Mouse (Mus musculus): ENCODE measurements at regions not wholly inside any gene's neighbourhood (a gene's known extent, or its start where the extent isn't known, plus 50 kb on each side); places are given as distances from the start of the nearest gene placed in this dataset.

GRCm38 (mm10) chr6:136229791-136230190, 56.5 kb upstream of the Grin2b start:
- no peak for DNase-seq (ENCODE audit: low spot score)
- TF ChIP-seq POLR2AphosphoS5 (IDR thresholded peaks at IDR 0.05; ENCODE audit: insufficient replicate concordance, low read depth, low read length), result no peak
- no peak overlapping the region for H3K4me3 ChIP-seq (ENCODE audit: low read depth, low read length)
- H3K27me3 ChIP-seq (ENCODE audit: insufficient read depth, low read length), result no peaks in the 10 kb centered on the region
- no peaks in the 10 kb centered on the region for H3K36me3 ChIP-seq (replicated peaks)
- H3K4me1 ChIP-seq (ENCODE audit: insufficient read depth, low read depth, low read length), result no peaks in the 10 kb centered on the region
- ATAC-seq (ENCODE audit: extremely low read depth, insufficient number of reproducible peaks, low FRiP score, poor library complexity, severe bottlenecking), result no peak
- peaks cover 42% of the 10 kb centered on the region for H3K9me3 ChIP-seq (replicated peaks)

GRCm38 (mm10) chr6:136235473-136235872, 62.2 kb upstream of the Grin2b start:
- peaks cover 65% of the 10 kb centered on the region for H3K9me3 ChIP-seq (replicated peaks)
- no peaks in the 10 kb centered on the region for H3K36me3 ChIP-seq (replicated peaks)
- no peaks in the 10 kb centered on the region for H3K27me3 ChIP-seq (ENCODE audit: insufficient read depth, low read length)
- H3K4me3 ChIP-seq (ENCODE audit: low read depth, low read length), result no peak overlapping the region
- no peak for TF ChIP-seq POLR2AphosphoS5 (IDR thresholded peaks at IDR 0.05; ENCODE audit: insufficient replicate concordance, low read depth, low read length)
- no peaks in the 10 kb centered on the region for H3K4me1 ChIP-seq (ENCODE audit: insufficient read depth, low read depth, low read length)
- DNase-seq (ENCODE audit: low spot score), result no peak
- ATAC-seq (ENCODE audit: extremely low read depth, insufficient number of reproducible peaks, low FRiP score, poor library complexity, severe bottlenecking), result no peak

GRCm38 (mm10) chr6:136238989-136239388, 65.7 kb upstream of the Grin2b start:
- DNase-seq (ENCODE audit: low spot score), result no peak
- Histone ChIP-seq H3K4me1 (ENCODE audit: insufficient read depth, low read depth, low read length) (no peaks in the 10 kb centered on the region), H3K4me3 (ENCODE audit: low read depth, low read length) (no peak overlapping the region), H3K36me3 (replicated peaks) (no peaks in the 10 kb centered on the region), H3K27me3 (ENCODE audit: insufficient read depth, low read length) (no peaks in the 10 kb centered on the region), H3K9me3 (replicated peaks) (peaks cover 78% of the 10 kb centered on the region)
- TF ChIP-seq CTCF (IDR thresholded peaks at IDR 0.05; ENCODE audit: low read depth, low read length), result no peak
- TF ChIP-seq GATA2 (IDR thresholded peaks at IDR 0.05; ENCODE audit: borderline replicate concordance, low read depth, low read length), result no peak
- no peak for TF ChIP-seq TAL1 (conservative IDR thresholded peaks at IDR 0.05; ENCODE audit: low read depth, low read length)
- TF ChIP-seq GATA1 (IDR thresholded peaks at IDR 0.05; ENCODE audit: borderline replicate concordance, low read length), result no peak
- TF ChIP-seq POLR2AphosphoS5 (IDR thresholded peaks at IDR 0.05; ENCODE audit: insufficient replicate concordance, low read depth, low read length), result no peak
- no peak for ATAC-seq (ENCODE audit: extremely low read depth, insufficient number of reproducible peaks, low FRiP score, poor library complexity, severe bottlenecking)

- H3K36me3 ChIP-seq (replicated peaks), result no peaks in the 10 kb centered on the region
- ATAC-seq (ENCODE audit: extremely low read depth, insufficient number of reproducible peaks, low FRiP score, poor library complexity, severe bottlenecking) (no peak), DNase-seq (ENCODE audit: low spot score) (no peak)
- no peaks in the 10 kb centered on the region for H3K4me1 ChIP-seq (ENCODE audit: insufficient read depth, low read depth, low read length)
- H3K27me3 ChIP-seq (ENCODE audit: insufficient read depth, low read length), result no peaks in the 10 kb centered on the region
- no peak overlapping the region for H3K4me3 ChIP-seq (ENCODE audit: low read depth, low read length)
- peaks cover 77% of the 10 kb centered on the region for H3K9me3 ChIP-seq (replicated peaks)
- no peak for TF ChIP-seq GATA2 (IDR thresholded peaks at IDR 0.05; ENCODE audit: borderline replicate concordance, low read depth, low read length)
- TF ChIP-seq GATA1 (IDR thresholded peaks at IDR 0.05; ENCODE audit: borderline replicate concordance, low read length), result no peak
- no peak for TF ChIP-seq POLR2AphosphoS5 (IDR thresholded peaks at IDR 0.05; ENCODE audit: insufficient replicate concordance, low read depth, low read length)
Measured at GRCm38 (mm10) chr6:136239416-136239815, 66.1 kb upstream of the Grin2b start.

- ATAC-seq (ENCODE audit: extremely low read depth, insufficient number of reproducible peaks, low FRiP score, poor library complexity, severe bottlenecking) (no peak), DNase-seq (ENCODE audit: low spot score) (no peak)
- no peaks in the 10 kb centered on the region for H3K4me1 ChIP-seq (ENCODE audit: insufficient read depth, low read depth, low read length)
- H3K4me3 ChIP-seq (ENCODE audit: low read depth, low read length), result no peak overlapping the region
- no peaks in the 10 kb centered on the region for H3K36me3 ChIP-seq (replicated peaks)
- no peaks in the 10 kb centered on the region for H3K27me3 ChIP-seq (ENCODE audit: insufficient read depth, low read length)
- no peak for TF ChIP-seq POLR2AphosphoS5 (IDR thresholded peaks at IDR 0.05; ENCODE audit: insufficient replicate concordance, low read depth, low read length)
- no peak for TF ChIP-seq CTCF (IDR thresholded peaks at IDR 0.05; ENCODE audit: low read depth, low read length)
- TF ChIP-seq GATA1 (IDR thresholded peaks at IDR 0.05; ENCODE audit: borderline replicate concordance, low read length), result no peak
- peaks cover 79% of the 10 kb centered on the region for H3K9me3 ChIP-seq (replicated peaks)
Measured at GRCm38 (mm10) chr6:136241574-136242311, 68.4 kb upstream of the Grin2b start.

GRCm38 (mm10) chr6:136244895-136245294, 71.6 kb upstream of the Grin2b start:
- Histone ChIP-seq H3K27me3 (ENCODE audit: insufficient read depth, low read length) (no peaks in the 10 kb centered on the region), H3K36me3 (replicated peaks) (no peaks in the 10 kb centered on the region), H3K4me3 (ENCODE audit: low read depth, low read length) (no peak overlapping the region), H3K4me1 (ENCODE audit: insufficient read depth, low read depth, low read length) (no peaks in the 10 kb centered on the region), H3K9me3 (replicated peaks) (peaks cover 66% of the 10 kb centered on the region)
- TF ChIP-seq GATA1 (IDR thresholded peaks at IDR 0.05; ENCODE audit: borderline replicate concordance, low read length) (no peak), TAL1 (conservative IDR thresholded peaks at IDR 0.05; ENCODE audit: low read depth, low read length) (no peak), CTCF (IDR thresholded peaks at IDR 0.05; ENCODE audit: low read depth, low read length) (no peak), GATA2 (IDR thresholded peaks at IDR 0.05; ENCODE audit: borderline replicate concordance, low read depth, low read length) (no peak), POLR2AphosphoS5 (IDR thresholded peaks at IDR 0.05; ENCODE audit: insufficient replicate concordance, low read depth, low read length) (no peak)
- DNase-seq (ENCODE audit: low spot score), result no peak
- no peak for ATAC-seq (ENCODE audit: extremely low read depth, insufficient number of reproducible peaks, low FRiP score, poor library complexity, severe bottlenecking)
